Mouse (Mus musculus) E14TG2a.4 (cell line): Measurements from ENCODE around the gene Zbp1.

Experiments
- H3K27me3 ChIP-seq: 2 replicates; pipeline ENCODE4 v1.6.1; 2014; ENCODE audit warnings: low read length, control low read depth; ENCODE audit not compliant: insufficient read depth
- H3K36me3 ChIP-seq: 2 replicates; pipeline ENCODE4 v1.6.1; 2014; ENCODE audit warnings: low read length, control low read depth; ENCODE audit not compliant: insufficient read depth
- H3K4me1 ChIP-seq: replicated peaks from 2 replicates; pipeline ENCODE4 v1.6.1; 2014; ENCODE audit warnings: low read depth, low read length, control low read depth
- H3K4me3 ChIP-seq: replicated peaks from 2 replicates; pipeline ENCODE4 v1.5.1; 2014; ENCODE audit warnings: mild to moderate bottlenecking, low read length
- H3K9me3 ChIP-seq: 2 replicates; pipeline ENCODE4 v1.6.1; 2014; ENCODE audit warnings: low read length, control low read depth
- CTCF ChIP-seq: conservative IDR thresholded peaks from 2 replicates; pipeline ENCODE4 v1.5.1; 2014; ENCODE audit warnings: low read length
- NANOG ChIP-seq: IDR thresholded peaks from 2 replicates; pipeline ENCODE4 v1.6.1; 2014; ENCODE audit warnings: borderline replicate concordance, low read length, mixed read lengths
- POU5F1 ChIP-seq: IDR thresholded peaks from 2 replicates; pipeline ENCODE4 v1.6.1; 2014; ENCODE audit warnings: low read length, borderline replicate concordance

The Zbp1 gene

GRCm38 (mm10) chr2:173164946-173165345, 53.8 kb downstream of the Zbp1 start:
- H3K27me3 ChIP-seq, result peaks cover 18% of the 10 kb centered on the region
- no peak overlapping the region for H3K4me3 ChIP-seq
- H3K4me1 ChIP-seq, result peaks cover 7% of the 10 kb centered on the region
- no peaks in the 10 kb centered on the region for H3K9me3 ChIP-seq
- H3K36me3 ChIP-seq, result no peaks in the 10 kb centered on the region
- TF ChIP-seq NANOG (no peak), POU5F1 (no peak), CTCF (no peak)

GRCm38 (mm10) chr2:173164358-173164757, 54.4 kb downstream of the Zbp1 start:
- no peaks in the 10 kb centered on the region for H3K9me3 ChIP-seq
- H3K36me3 ChIP-seq, result no peaks in the 10 kb centered on the region
- no peak for TF ChIP-seq NANOG
- TF ChIP-seq CTCF, result peak; percentile 39
- peaks cover 13% of the 10 kb centered on the region for H3K4me1 ChIP-seq
- H3K27me3 ChIP-seq, result peaks cover 15% of the 10 kb centered on the region
- no peak overlapping the region for H3K4me3 ChIP-seq

- Histone ChIP-seq H3K4me3 (no peak overlapping the region), H3K4me1 (peaks cover 15% of the 10 kb centered on the region), H3K36me3 (no peaks in the 10 kb centered on the region), H3K9me3 (no peaks in the 10 kb centered on the region), H3K27me3 (peaks cover 15% of the 10 kb centered on the region)
- no peak for TF ChIP-seq NANOG
- TF ChIP-seq POU5F1, result no peak
These were observed 55.3 kb downstream of the Zbp1 start for GRCm38 (mm10) chr2:173163380-173163779.

- Histone ChIP-seq H3K4me1 (peaks cover 25% of the 10 kb centered on the region), H3K9me3 (no peaks in the 10 kb centered on the region), H3K27me3 (peaks cover 25% of the 10 kb centered on the region), H3K36me3 (no peaks in the 10 kb centered on the region), H3K4me3 (peak overlapping the region; percentile 45)
- TF ChIP-seq CTCF, result peak; percentile 89
- no peak; the same call in 1 of the 2 replicates for TF ChIP-seq NANOG
- TF ChIP-seq POU5F1, result no peak
These were observed 59.1 kb downstream of the Zbp1 start for GRCm38 (mm10) chr2:173159354-173160311.

- H3K4me1 ChIP-seq, result peaks cover 25% of the 10 kb centered on the region
- H3K36me3 ChIP-seq, result no peaks in the 10 kb centered on the region
- peaks cover 26% of the 10 kb centered on the region for H3K27me3 ChIP-seq
- no peaks in the 10 kb centered on the region for H3K9me3 ChIP-seq
- TF ChIP-seq POU5F1 (no peak), CTCF (no peak), NANOG (no peak)
- no peak overlapping the region for H3K4me3 ChIP-seq
These were observed 60.2 kb downstream of the Zbp1 start for GRCm38 (mm10) chr2:173158390-173159055.

GRCm38 (mm10) chr2:173157871-173158270, 60.9 kb downstream of the Zbp1 start:
- TF ChIP-seq POU5F1, result no peak
- no peak for TF ChIP-seq NANOG
- no peak for TF ChIP-seq CTCF
- Histone ChIP-seq H3K4me1 (peaks cover 25% of the 10 kb centered on the region), H3K9me3 (no peaks in the 10 kb centered on the region)

GRCm38 (mm10) chr2:173157376-173157775, 61.3 kb downstream of the Zbp1 start:
- no peaks in the 10 kb centered on the region for H3K36me3 ChIP-seq
- peaks cover 25% of the 10 kb centered on the region for H3K4me1 ChIP-seq
- TF ChIP-seq POU5F1, result no peak
- TF ChIP-seq CTCF, result no peak
- TF ChIP-seq NANOG, result no peak
- H3K4me3 ChIP-seq, result no peak overlapping the region
- H3K9me3 ChIP-seq, result no peaks in the 10 kb centered on the region
- peaks cover 23% of the 10 kb centered on the region for H3K27me3 ChIP-seq

More at GRCm38 (mm10) chr2:173157871-173158270, 60.9 kb downstream of the Zbp1 start:
- no peaks in the 10 kb centered on the region for H3K36me3 ChIP-seq
- H3K27me3 ChIP-seq, result peaks cover 23% of the 10 kb centered on the region
- no peak overlapping the region for H3K4me3 ChIP-seq

GRCm38 (mm10) chr2:173156923-173157322, 61.8 kb downstream of the Zbp1 start:
- no peaks in the 10 kb centered on the region for H3K36me3 ChIP-seq
- H3K27me3 ChIP-seq, result peaks cover 23% of the 10 kb centered on the region
- no peak overlapping the region for H3K4me3 ChIP-seq
- TF ChIP-seq NANOG (no peak), POU5F1 (no peak), CTCF (no peak)
- H3K4me1 ChIP-seq, result peaks cover 25% of the 10 kb centered on the region
- no peaks in the 10 kb centered on the region for H3K9me3 ChIP-seq
